Mouse (Mus musculus) bone marrow macrophage, adult 2 months (primary cell): ENCODE data around the gene Ier3. TPM values are rescaled to one million over a fixed set of nuclear protein-coding genes. Genes with fewer than 3 reads are reported as not detected.

Source experiments
- H3K27ac ChIP-seq: 2 replicates; pipeline ENCODE4 v1.5.1; 2012; ENCODE audit warnings: low read depth, low read length; ENCODE audit not compliant: insufficient read depth
- H3K4me1 ChIP-seq: 2 replicates; pipeline ENCODE4 v1.6.1; 2012; ENCODE audit warnings: low read length; ENCODE audit not compliant: control insufficient read depth, insufficient read depth
- H3K4me3 ChIP-seq: 2 replicates; pipeline ENCODE4 v1.5.1; 2012; ENCODE audit warnings: mild to moderate bottlenecking, low read length, moderate library complexity; ENCODE audit not compliant: insufficient read depth
- CTCF ChIP-seq: IDR thresholded peaks from 2 replicates; pipeline ENCODE4 v1.5.1; 2012; ENCODE audit warnings: low read depth, mild to moderate bottlenecking, low read length, moderate library complexity
- POLR2A ChIP-seq: IDR thresholded peaks from 2 replicates; pipeline ENCODE4 v1.6.1; 2012; ENCODE audit warnings: mild to moderate bottlenecking, low read depth, low read length, borderline replicate concordance
- polyA plus RNA-seq: library from polyadenylated mRNA; stranded (reverse); fragments of >200 nt; gene quantifications from 2 replicates; pipeline ENCODE4 v1.2.4, GENCODE M21; 2012; ENCODE audit not compliant: missing spikeins, insufficient read depth, insufficient read length

The Ier3 gene
- polyA plus RNA-seq, 1 experiment: 46.7 TPM

- peaks cover 16% of the 10 kb centered on the region for H3K4me1 ChIP-seq
- TF ChIP-seq CTCF (no peak), POLR2A (no peak)
- no peak overlapping the region for H3K27ac ChIP-seq
- no peak overlapping the region for H3K4me3 ChIP-seq
These were observed 1.4 kb upstream of the Ier3 start for GRCm38 (mm10) chr17:35820111-35820510.

GRCm38 (mm10) chr17:35822564-35822963 lies 1.1 kb downstream of the Ier3 start:
- peak overlapping the region; percentile 96 for H3K4me3 ChIP-seq
- TF ChIP-seq CTCF: no peak
- TF ChIP-seq POLR2A: no peak
- H3K4me1 ChIP-seq: peaks cover 4% of the 10 kb centered on the region
- H3K27ac ChIP-seq: peak overlapping the region; percentile 82

- Histone ChIP-seq H3K4me3 (peak within 1 kb of the TSS; percentile 96), H3K4me1 (peaks cover 4% of the 10 kb centered on the region), H3K27ac (peak within 1 kb of the TSS; percentile 82)
- peak; percentile 46; the same call in 1 of the 2 replicates for TF ChIP-seq POLR2A
- TF ChIP-seq CTCF: no peak
These were observed 1.8 kb downstream of the Ier3 start, which contains the start of gene Flot1 for GRCm38 (mm10) chr17:35822964-35823937. Gene Flot1, plus strand, starts transcription at chr17:35823230.

DNA sequence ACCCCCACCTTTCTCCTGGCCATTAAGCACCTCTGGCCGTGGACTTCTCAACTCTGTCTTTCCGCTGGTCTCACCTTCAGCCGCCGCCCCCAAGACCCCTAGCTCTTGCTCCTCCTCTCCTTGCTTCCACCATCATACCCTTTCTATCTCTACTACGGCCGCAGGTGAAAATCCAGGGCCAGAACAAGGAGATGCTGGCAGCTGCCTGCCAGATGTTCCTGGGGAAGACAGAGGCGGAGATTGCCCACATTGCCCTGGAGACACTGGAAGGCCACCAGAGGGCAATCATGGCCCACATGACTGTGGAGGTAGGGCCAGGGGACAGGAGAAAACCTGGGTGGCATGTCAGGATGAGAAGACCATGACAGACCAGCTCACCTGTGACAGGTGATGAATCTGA lies 2.9 kb downstream of the Ier3 start:
- peaks cover 4% of the 10 kb centered on the region for H3K4me1 ChIP-seq
- TF ChIP-seq POLR2A (no peak), CTCF (no peak; the same call in 1 of the 2 replicates)
- no peak overlapping the region for H3K27ac ChIP-seq
- H3K4me3 ChIP-seq: no peak overlapping the region

DNA sequence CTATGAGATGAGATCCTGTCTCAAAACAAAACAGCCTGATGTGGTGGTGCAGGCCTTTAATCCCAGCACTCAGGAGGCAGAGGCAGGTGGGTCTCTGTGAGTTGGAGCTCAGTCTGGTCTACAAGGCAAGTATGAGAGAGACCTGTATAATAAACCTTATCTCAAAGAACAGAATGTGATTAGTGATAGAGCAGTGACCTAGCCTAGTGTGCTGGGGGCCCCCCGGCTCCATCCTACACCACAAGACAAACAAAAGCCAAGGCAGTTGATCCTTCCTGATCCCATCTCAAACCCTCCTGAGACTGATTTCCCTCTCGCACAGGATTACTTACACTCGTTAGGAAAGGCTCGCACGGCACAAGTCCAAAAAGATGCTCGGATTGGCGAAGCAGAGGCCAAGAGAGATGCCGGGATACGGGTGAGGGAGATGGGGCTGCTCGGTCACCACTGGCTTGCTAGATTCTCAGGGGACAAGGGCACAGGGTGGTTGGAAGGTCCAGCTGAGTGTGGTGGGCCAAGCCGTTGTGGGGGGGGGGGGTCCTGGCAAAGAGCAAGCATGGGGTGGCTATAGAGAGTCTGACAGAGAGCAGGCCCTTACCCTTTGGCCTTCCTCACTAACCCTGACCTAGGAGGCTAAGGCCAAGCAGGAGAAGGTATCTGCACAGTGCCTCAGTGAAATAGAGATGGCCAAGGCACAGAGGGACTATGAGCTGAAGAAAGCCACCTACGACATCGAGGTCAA lies 3.8 kb downstream of the Ier3 start:
- no peak overlapping the region for H3K4me3 ChIP-seq
- H3K4me1 ChIP-seq: peaks cover 4% of the 10 kb centered on the region
- no peak for TF ChIP-seq POLR2A
- TF ChIP-seq CTCF: no peak
- no peak overlapping the region for H3K27ac ChIP-seq

- H3K4me1 ChIP-seq: peaks cover 6% of the 10 kb centered on the region
These were observed 8.3 kb downstream of the Ier3 start for GRCm38 (mm10) chr17:35829737-35830136.

GRCm38 (mm10) chr17:35832400-35833238 lies 11.1 kb downstream of the Ier3 start:
- H3K4me1 ChIP-seq: peaks cover 14% of the 10 kb centered on the region
- TF ChIP-seq CTCF (no peak), POLR2A (no peak)
- no peak overlapping the region for H3K27ac ChIP-seq
- H3K4me3 ChIP-seq: no peak overlapping the region

More at GRCm38 (mm10) chr17:35829737-35830136, 8.3 kb downstream of the Ier3 start:
- Histone ChIP-seq H3K4me3 (no peak overlapping the region), H3K27ac (no peak overlapping the region)
- 0 out of 2 replicates have a peak, but pooled peaks have one; percentile 9 for TF ChIP-seq CTCF
- TF ChIP-seq POLR2A: no peak

DNA sequence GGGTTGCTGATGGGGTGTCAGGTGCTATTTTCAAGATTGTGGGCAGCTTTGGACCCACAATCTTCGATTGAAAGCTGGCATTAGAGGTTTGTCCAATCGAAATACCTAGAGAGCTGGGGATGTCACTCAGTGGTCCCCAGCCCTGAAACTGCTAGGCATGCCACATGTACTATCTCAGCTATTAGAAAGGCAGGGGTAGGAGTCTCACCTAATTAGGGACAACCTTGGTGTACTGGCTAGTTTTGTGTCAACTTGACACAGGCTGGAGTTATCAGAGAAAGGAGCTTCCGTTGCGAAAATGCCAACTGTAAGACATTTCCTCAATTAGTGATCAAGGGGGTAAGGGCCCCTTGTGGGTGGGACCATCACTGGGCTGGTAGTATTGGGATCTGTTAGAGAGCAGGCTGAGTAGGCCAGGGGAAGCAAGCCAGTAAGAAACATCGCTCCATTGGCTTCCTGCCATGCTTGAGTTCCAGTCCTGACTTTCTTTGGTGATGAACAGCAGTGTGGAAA lies 11.8 kb downstream of the Ier3 start:
- Histone ChIP-seq H3K4me1 (peaks cover 14% of the 10 kb centered on the region), H3K27ac (no peak overlapping the region), H3K4me3 (no peak overlapping the region)
- no peak for TF ChIP-seq CTCF
- TF ChIP-seq POLR2A: no peak

DNA sequence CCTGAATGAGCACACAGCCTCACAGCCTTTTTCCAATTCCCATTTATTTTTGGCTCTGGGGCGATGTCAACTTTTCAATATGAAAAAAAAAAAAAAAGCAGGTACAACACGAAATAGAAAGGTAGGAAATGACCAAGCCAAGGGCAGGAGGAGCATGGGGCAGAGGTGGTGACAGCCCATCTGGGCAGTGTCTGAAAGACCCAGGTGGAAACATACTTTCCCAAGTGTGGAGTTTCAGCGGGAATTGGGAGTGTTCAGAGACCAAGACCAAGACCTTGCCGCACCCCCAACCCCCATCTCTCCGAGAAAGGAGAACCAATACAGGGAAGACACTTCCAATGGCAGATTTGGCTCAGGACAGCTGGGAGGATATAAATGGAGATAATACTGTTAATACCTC lies 12.4 kb downstream of the Ier3 start:
- Histone ChIP-seq H3K4me1 (peaks cover 14% of the 10 kb centered on the region), H3K27ac (no peak overlapping the region), H3K4me3 (no peak overlapping the region)
- TF ChIP-seq CTCF (no peak), POLR2A (no peak)
